Mouse (Mus musculus) CD4-positive, CD25-positive, alpha-beta regulatory T cell, adult 4 months (primary cell): Measurements from ENCODE around the gene Gadd45b. TPM values are rescaled to one million over a fixed set of nuclear protein-coding genes. Genes with fewer than 3 reads are reported as not detected.

ENCODE experiments used
- polyA plus RNA-seq, 2 experiments: library from polyadenylated mRNA; unstranded; fragments of 100-300 nt; shearing (Covaris generic); gene quantifications; one replicate each; pipeline ENCODE4 v1.2.1; 2017

The Gadd45b gene
- polyA plus RNA-seq, 2 experiments from 2014 or later: 25.3 to 38.9 TPM

Other genes starting within 250 kb of the Gadd45b start
- gene Mob3a, start 228.1 kb upstream of the Gadd45b start, polyA plus RNA-seq: 100 to 1,000 TPM; 265 to 359 TPM
- gene Izumo4, start 227.9 kb upstream of the Gadd45b start, polyA plus RNA-seq: 100 to 1,000 TPM in 1 of 2 experiments, 10 to 100 TPM in 1; 89.2 to 116 TPM
- 10 to 100 TPM; 26.7 to 29.1 TPM for gene Ap3d1, start 187.8 kb upstream of the Gadd45b start, polyA plus RNA-seq
- 10 to 100 TPM; 13.4 to 15.5 TPM for gene Dot1l, start 174.9 kb upstream of the Gadd45b start, polyA plus RNA-seq
- 10 to 100 TPM; 12.3 to 13.2 TPM for gene Sf3a2, start 131.9 kb upstream of the Gadd45b start, polyA plus RNA-seq
- 100 to 1,000 TPM; 106 to 120 TPM for gene Plekhj1, start 131.4 kb upstream of the Gadd45b start, polyA plus RNA-seq
- not detected for gene Amh, start 124.8 kb upstream of the Gadd45b start, polyA plus RNA-seq
- gene Jsrp1, start 116.6 kb upstream of the Gadd45b start, polyA plus RNA-seq: not detected
- 1,000 to 10,000 TPM; 1,727 to 2,219 TPM for gene Oaz1, start 103.4 kb upstream of the Gadd45b start, polyA plus RNA-seq
- not detected for gene Lingo3, start 86.0 kb upstream of the Gadd45b start, polyA plus RNA-seq
- 100 to 1,000 TPM; 198 to 233 TPM for gene Lsm7, start 74.9 kb upstream of the Gadd45b start, polyA plus RNA-seq
- 10 to 100 TPM; 12.2 to 22.2 TPM for gene Sppl2b, start 74.8 kb upstream of the Gadd45b start, polyA plus RNA-seq
- not detected for gene Tmprss9, start 58.2 kb upstream of the Gadd45b start, polyA plus RNA-seq
- gene Timm13, start 29.1 kb upstream of the Gadd45b start, polyA plus RNA-seq: 100 to 1,000 TPM; 212 to 257 TPM
- 1 to 10 TPM; 3.3 to 4.7 TPM for gene Lmnb2, start 11.8 kb upstream of the Gadd45b start, polyA plus RNA-seq
- under 1 TPM in 1 of 2 experiments, not detected in 1; 0.54 TPM for gene Gng7, start 84.9 kb downstream of the Gadd45b start, polyA plus RNA-seq
- not detected for gene Diras1, start 95.6 kb downstream of the Gadd45b start, polyA plus RNA-seq
- gene Slc39a3, start 107.4 kb downstream of the Gadd45b start, polyA plus RNA-seq: 1 to 10 TPM; 3.3 to 4.7 TPM
- 100 to 1,000 TPM in 1 of 2 experiments, 10 to 100 TPM in 1; 78.9 to 148 TPM for gene Sgta, start 130.1 kb downstream of the Gadd45b start, polyA plus RNA-seq
- 1 to 10 TPM; 2.0 to 2.5 TPM for gene Thop1, start 140.0 kb downstream of the Gadd45b start, polyA plus RNA-seq
- not detected for gene Creb3l3, start 168.8 kb downstream of the Gadd45b start, polyA plus RNA-seq
- 10 to 100 TPM; 21.5 to 28.1 TPM for gene Map2k2, start 175.8 kb downstream of the Gadd45b start, polyA plus RNA-seq
- 10 to 100 TPM in 1 of 2 experiments, 1 to 10 TPM in 1; 6.5 to 11.3 TPM for gene Zbtb7a, start 205.1 kb downstream of the Gadd45b start, polyA plus RNA-seq
- gene Pias4, start 237.8 kb downstream of the Gadd45b start, polyA plus RNA-seq: 10 to 100 TPM; 17.1 to 20.0 TPM
- gene Eef2, start 246.6 kb downstream of the Gadd45b start, polyA plus RNA-seq: 1,000 to 10,000 TPM in 1 of 2 experiments, 100 to 1,000 TPM in 1; 934 to 1,665 TPM